Mouse (Mus musculus): ENCODE measurements at regions not wholly inside any gene's neighbourhood (a gene's known extent, or its start where the extent isn't known, plus 50 kb on each side); places are given as distances from the start of the nearest gene placed in this dataset.

GRCm38 (mm10) chr2:83224018-83224417 is 280.6 kb downstream of the Fsip2 start:
- no peak for DNase-seq (ENCODE audit: low spot score in 2 of 2)

- DNase-seq (ENCODE audit: low spot score in 2 of 2), result no peak
These were observed 282.8 kb downstream of the Fsip2 start for GRCm38 (mm10) chr2:83226198-83226597.

GRCm38 (mm10) chr2:83251173-83252101 is 308.0 kb downstream of the Fsip2 start:
- no peak for DNase-seq (ENCODE audit: low spot score in 2 of 2)

GRCm38 (mm10) chr2:83256811-83257321 is 313.4 kb downstream of the Fsip2 start:
- DNase-seq (ENCODE audit: low spot score in 2 of 2), result no peak

- DNase-seq (ENCODE audit: low spot score in 2 of 2), result no peak
These were observed 315.2 kb downstream of the Fsip2 start for GRCm38 (mm10) chr2:83258613-83259012.

GRCm38 (mm10) chr2:83303515-83303914 is 340.7 kb upstream of the Zc3h15 start:
- DNase-seq (ENCODE audit: low spot score in 2 of 2), result no peak

GRCm38 (mm10) chr2:83332056-83332769 is 312.0 kb upstream of the Zc3h15 start:
- no peak for DNase-seq (ENCODE audit: low spot score in 2 of 2)

GRCm38 (mm10) chr2:83332770-83333157 is 311.5 kb upstream of the Zc3h15 start:
- no peak for DNase-seq (ENCODE audit: low spot score in 2 of 2)

GRCm38 (mm10) chr2:83337364-83337763 is 306.9 kb upstream of the Zc3h15 start:
- DNase-seq (ENCODE audit: low spot score in 2 of 2), result peak; percentile 21 to 43

- no peak for DNase-seq (ENCODE audit: low spot score in 2 of 2)
These were observed 304.1 kb upstream of the Zc3h15 start for GRCm38 (mm10) chr2:83340168-83340567.
